Mouse (Mus musculus): Measurements from ENCODE around the gene Tcp1. TPM values are rescaled to one million over a fixed set of nuclear protein-coding genes. Genes with fewer than 3 reads are reported as not detected.
"Not testable (repeated sequence)": the region's sequence is repeated elsewhere in the genome, so short reads cannot be mapped to it uniquely, and the experiment has no call there.

The Tcp1 gene
- polyA plus RNA-seq, 1 experiment from 2014 or later, result 164 TPM

- no peak overlapping the region for H3K27ac ChIP-seq
- H3K36me3 ChIP-seq (ENCODE audit: inconsistent target), result no peaks in the 10 kb centered on the region
- WGBS (ENCODE audit: missing documents), result 85% methylated on average over 2 of the region's 2 CpGs
- no peaks in the 10 kb centered on the region for H3K79me2 ChIP-seq (ENCODE audit: inconsistent target)
- no peak overlapping the region for H3K4me3 ChIP-seq (ENCODE audit: inconsistent target)
Observed at GRCm38 (mm10) chr17:12937412-12937970, 22.0 kb downstream of the Tcp1 start.

- WGBS (ENCODE audit: missing documents), result 90% methylated on average over 2 of the region's 2 CpGs
- Histone ChIP-seq H3K79me2 (ENCODE audit: inconsistent target) (no peaks in the 10 kb centered on the region), H3K36me3 (ENCODE audit: inconsistent target) (no peaks in the 10 kb centered on the region), H3K4me3 (ENCODE audit: inconsistent target) (no peak overlapping the region), H3K27ac (no peak overlapping the region)
Observed at GRCm38 (mm10) chr17:12938077-12938476, 22.6 kb downstream of the Tcp1 start.

GRCm38 (mm10) chr17:12939377-12940148 lies 24.1 kb downstream of the Tcp1 start:
- not testable (repeated sequence) for H3K79me2 ChIP-seq (ENCODE audit: inconsistent target); H3K36me3 ChIP-seq (ENCODE audit: inconsistent target); H3K27ac ChIP-seq; H3K4me3 ChIP-seq (ENCODE audit: inconsistent target)
- WGBS (ENCODE audit: missing documents), result 14% methylated on average over 1 of the region's 12 CpGs

DNA sequence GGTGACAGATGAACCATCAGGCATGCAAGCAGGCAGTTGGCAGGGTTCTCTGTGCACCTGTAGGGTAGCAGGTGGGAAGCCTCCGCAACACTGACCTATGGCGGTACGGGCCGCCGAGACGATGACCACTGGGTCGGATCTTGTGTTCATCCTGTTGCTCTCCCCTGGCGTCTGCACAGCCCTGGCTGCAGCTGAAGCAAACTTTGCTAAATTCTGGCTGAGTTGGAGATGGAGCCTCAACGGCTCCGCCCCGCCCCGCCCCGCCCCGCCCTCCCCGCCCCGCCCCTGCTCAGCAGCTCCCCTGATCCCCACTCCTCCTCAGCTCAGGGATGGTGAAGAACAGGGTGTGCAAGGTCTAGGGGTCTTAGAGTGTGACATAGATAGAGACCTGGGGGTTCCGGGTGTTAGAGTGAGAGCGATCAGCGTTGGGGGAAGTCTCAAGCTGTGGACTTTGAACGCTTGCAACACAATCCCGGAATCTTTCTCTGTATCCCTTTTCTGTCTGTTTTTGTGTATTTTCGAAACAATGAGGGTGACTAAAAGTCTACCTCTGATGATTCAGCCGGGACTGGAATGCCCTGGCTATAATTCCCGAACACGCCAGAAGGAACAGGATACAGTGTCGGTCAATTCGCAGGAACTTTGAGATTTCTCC lies 24.8 kb downstream of the Tcp1 start, which contains the start of gene Acat3:
Gene Acat3, minus strand, starts transcription at position 450 of the 655 bp plus-strand sequence.
- Histone ChIP-seq H3K79me2 (ENCODE audit: inconsistent target) (no peaks in the 10 kb centered on the region), H3K27ac (no peak within 1 kb of the TSS), H3K36me3 (ENCODE audit: inconsistent target) (0 out of 2 replicates have a peak, but pooled peaks cover 4% of the 10 kb centered on the region), H3K4me3 (ENCODE audit: inconsistent target) (peak within 1 kb of the TSS; percentile 18)
- 14% methylated on average over 25 of the region's 27 CpGs for WGBS (ENCODE audit: missing documents)

- WGBS (ENCODE audit: missing documents), result 80% methylated on average over 8 of the region's 8 CpGs
- 0 out of 2 replicates have a peak, but pooled peaks cover 4% of the 10 kb centered on the region for H3K36me3 ChIP-seq (ENCODE audit: inconsistent target)
- no peaks in the 10 kb centered on the region for H3K79me2 ChIP-seq (ENCODE audit: inconsistent target)
- no peak overlapping the region for H3K4me3 ChIP-seq (ENCODE audit: inconsistent target)
- no peak overlapping the region for H3K27ac ChIP-seq
Observed at GRCm38 (mm10) chr17:12941543-12942260, 26.2 kb downstream of the Tcp1 start.

DNA sequence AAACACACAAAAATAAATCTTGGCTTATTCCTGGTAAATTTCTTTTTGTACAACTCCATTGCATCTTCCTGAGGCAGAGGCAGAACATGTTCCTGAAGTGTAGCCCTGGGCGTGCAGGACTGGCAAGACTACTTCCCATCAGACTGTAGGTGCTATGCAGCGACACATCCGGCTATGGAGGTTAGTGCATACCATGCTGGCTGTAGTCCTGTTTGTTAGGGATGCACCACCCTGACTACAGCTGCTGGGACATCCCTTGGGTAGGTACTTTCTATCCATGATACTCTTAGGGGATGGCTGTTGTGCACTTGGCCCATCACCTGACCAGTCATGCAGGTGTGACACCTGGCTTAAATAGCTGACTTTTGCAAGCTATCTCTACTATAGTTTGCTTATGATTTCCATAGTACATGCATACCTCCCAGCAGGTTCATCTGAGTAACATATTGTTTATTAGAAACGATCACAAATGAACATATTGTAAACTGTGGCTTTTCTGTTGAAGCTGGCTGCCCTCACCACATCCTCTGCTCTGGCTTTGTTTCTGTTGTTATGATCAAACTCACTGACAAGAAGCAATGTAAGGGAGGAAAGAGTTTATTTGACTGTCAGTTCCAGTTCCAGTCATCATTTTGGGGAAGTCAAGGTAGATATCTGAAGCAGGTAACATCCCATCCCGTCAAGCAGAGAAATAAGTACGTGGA lies 27.1 kb downstream of the Tcp1 start:
- no peak overlapping the region for H3K27ac ChIP-seq
- no peak overlapping the region for H3K4me3 ChIP-seq (ENCODE audit: inconsistent target)
- 0 out of 2 replicates have a peak, but pooled peaks cover 4% of the 10 kb centered on the region for H3K36me3 ChIP-seq (ENCODE audit: inconsistent target)
- no peaks in the 10 kb centered on the region for H3K79me2 ChIP-seq (ENCODE audit: inconsistent target)
- WGBS (ENCODE audit: missing documents), result 91% methylated on average over 6 of the region's 6 CpGs

DNA sequence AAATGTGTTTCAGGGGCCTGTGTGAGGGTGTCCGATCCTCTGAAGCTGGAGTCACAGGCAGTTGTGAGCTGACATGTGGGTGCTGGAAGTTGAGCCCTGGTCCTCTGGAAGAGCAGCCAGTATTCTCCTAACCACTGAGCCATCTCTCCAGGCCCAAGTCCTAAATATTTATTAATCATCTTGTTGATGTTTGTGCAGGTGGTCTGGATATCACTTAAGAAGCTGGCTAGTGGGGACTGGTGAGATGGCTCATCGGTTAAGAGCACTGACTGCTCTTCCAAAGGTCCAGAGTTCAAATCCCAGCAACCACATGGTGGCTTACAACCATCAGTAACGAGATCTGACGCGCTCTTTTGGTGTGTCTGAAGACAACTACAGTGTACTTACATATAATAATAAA lies 34.2 kb downstream of the Tcp1 start:
- Histone ChIP-seq H3K36me3 (ENCODE audit: inconsistent target) (peaks cover 8% of the 10 kb centered on the region; the same call in 1 of the 2 replicates), H3K4me3 (ENCODE audit: inconsistent target) (no peak overlapping the region), H3K27ac (no peak overlapping the region), H3K79me2 (ENCODE audit: inconsistent target) (no peaks in the 10 kb centered on the region)
- 98% methylated on average over 4 of the region's 5 CpGs for WGBS (ENCODE audit: missing documents)

DNA sequence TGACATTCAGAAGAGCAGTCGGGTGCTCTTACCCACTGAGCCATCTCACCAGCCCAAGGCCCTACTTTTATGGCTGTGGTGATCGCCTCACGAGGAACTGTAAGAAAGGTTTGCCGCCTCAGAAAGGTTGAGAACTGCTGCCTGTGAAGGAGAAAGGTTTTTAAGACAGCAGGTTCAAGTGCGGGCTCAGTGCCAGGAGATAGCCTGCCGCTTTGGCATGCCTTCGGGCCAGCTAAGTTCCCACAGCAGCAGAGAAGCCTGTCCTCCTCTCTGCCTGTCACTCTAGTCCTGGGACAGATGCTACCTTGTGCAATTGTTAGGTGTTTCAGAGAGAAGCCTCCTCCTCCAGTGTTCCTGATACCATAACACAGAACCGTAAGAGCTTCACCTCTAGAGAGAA lies 41.2 kb downstream of the Tcp1 start:
- Histone ChIP-seq H3K36me3 (ENCODE audit: inconsistent target) (no peaks in the 10 kb centered on the region; the same call in 1 of the 2 replicates), H3K27ac (no peak overlapping the region), H3K4me3 (ENCODE audit: inconsistent target) (no peak overlapping the region), H3K79me2 (ENCODE audit: inconsistent target) (no peaks in the 10 kb centered on the region)
- 97% methylated on average over 8 of the region's 8 CpGs for WGBS (ENCODE audit: missing documents)

DNA sequence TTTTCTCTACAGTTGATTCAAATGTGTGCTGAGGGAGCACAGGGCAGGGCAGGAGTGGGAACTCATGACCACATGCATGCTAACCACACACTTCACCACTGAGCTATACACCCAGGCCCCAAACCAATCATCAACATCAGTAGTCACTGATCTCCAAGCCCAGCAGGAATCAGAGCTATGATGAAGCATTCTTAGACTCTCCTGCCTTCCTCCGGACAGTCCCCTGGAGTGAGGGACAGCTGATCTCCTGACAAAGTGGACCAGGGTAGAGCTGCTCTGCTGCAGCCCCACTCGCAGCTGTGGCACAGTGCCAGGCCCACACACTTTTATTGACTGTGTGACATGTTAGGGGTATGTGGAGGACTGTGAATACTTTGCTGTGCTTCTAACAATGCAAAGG lies 43.9 kb downstream of the Tcp1 start:
- H3K79me2 ChIP-seq (ENCODE audit: inconsistent target); H3K36me3 ChIP-seq (ENCODE audit: inconsistent target); H3K27ac ChIP-seq: not testable (repeated sequence)
- peak overlapping the region; percentile 5; the same call in 1 of the 2 replicates for H3K4me3 ChIP-seq (ENCODE audit: inconsistent target)
- no CpG with 5 or more reads among the region's 2 CpGs for WGBS (ENCODE audit: missing documents)

GRCm38 (mm10) chr17:12960331-12960873 lies 44.9 kb downstream of the Tcp1 start, which contains the start of gene Acat2:
Acat2 (minus strand) TSS chr17:12960747.
- 1% methylated on average over 42 of the region's 42 CpGs for WGBS (ENCODE audit: missing documents)
- Histone ChIP-seq H3K4me3 (ENCODE audit: inconsistent target) (peak within 1 kb of the TSS; percentile 45), H3K79me2 (ENCODE audit: inconsistent target) (no peaks in the 10 kb centered on the region), H3K36me3 (ENCODE audit: inconsistent target) (no peaks in the 10 kb centered on the region), H3K27ac (peak within 1 kb of the TSS; percentile 50)

DNA sequence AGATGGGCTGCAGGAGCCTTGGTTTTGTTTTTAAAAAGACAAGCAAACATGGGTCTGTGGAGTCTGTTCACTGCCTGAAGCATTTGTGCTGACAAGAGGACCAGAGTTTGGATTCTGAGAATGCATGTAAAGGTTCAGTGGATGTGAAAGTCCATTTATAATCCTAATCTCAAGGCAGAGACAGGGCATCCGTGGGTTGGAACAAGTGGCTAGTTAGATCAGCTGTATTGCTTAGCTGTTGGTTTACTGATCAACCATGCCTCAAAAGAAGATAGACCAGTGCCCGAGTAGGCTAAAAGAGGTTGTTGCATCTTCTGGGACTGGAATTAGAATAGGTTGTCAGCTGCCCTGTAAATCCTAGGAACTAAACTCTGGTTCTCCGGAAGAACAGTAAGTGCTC lies 48.0 kb downstream of the Tcp1 start:
- Histone ChIP-seq H3K4me3 (ENCODE audit: inconsistent target) (no peak overlapping the region), H3K27ac (no peak overlapping the region), H3K36me3 (ENCODE audit: inconsistent target) (peaks cover 16% of the 10 kb centered on the region; the same call in 1 of the 2 replicates), H3K79me2 (ENCODE audit: inconsistent target) (no peaks in the 10 kb centered on the region)
- 98% methylated on average over 3 of the region's 3 CpGs for WGBS (ENCODE audit: missing documents)

DNA sequence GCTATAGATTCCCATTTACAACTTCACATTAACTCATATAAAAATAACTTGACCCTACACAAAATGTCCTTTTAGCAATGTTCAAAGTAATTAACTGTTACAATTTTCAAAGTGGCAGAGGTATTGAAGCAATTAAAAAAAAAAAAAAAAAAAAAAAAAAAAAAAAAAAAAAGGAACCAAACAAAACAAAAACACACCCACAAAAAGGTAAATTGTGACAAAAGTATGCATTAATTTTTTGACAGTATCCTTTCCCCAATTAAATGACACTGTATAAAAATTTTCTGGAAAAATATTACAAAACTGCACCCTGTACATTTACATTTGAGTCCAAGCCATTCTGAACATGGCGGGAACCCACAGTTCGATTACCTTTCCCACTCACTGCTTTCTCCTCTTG lies 51.7 kb downstream of the Tcp1 start:
- Histone ChIP-seq H3K79me2 (ENCODE audit: inconsistent target) (peaks cover 32% of the 10 kb centered on the region; the same call in 1 of the 2 replicates), H3K4me3 (ENCODE audit: inconsistent target) (no peak overlapping the region), H3K27ac (no peak overlapping the region), H3K36me3 (ENCODE audit: inconsistent target) (peaks cover 38% of the 10 kb centered on the region)
- WGBS (ENCODE audit: missing documents), result 90% methylated on average over 2 of the region's 2 CpGs

- Histone ChIP-seq H3K36me3 (ENCODE audit: inconsistent target) (peaks cover 55% of the 10 kb centered on the region), H3K79me2 (ENCODE audit: inconsistent target) (peaks cover 75% of the 10 kb centered on the region), H3K4me3 (ENCODE audit: inconsistent target) (no peak overlapping the region), H3K27ac (no peak overlapping the region)
- WGBS (ENCODE audit: missing documents), result 92% methylated on average over 1 of the region's 2 CpGs
Observed at GRCm38 (mm10) chr17:12973851-12974250, 58.4 kb downstream of the Tcp1 start.
